ENCODE assay signal across 22 mouse cellular contexts in genomic region chr8:8536626-8537025, GRCm38 (mm10).
DNase-seq lines count a peak whose midpoint lies in the region; ATAC-seq and TF ChIP-seq lines count a peak whose summit lies in the region.
"Had no signal": no experiment of that assay in that cellular context is flagged by ENCODE, and none has a peak within 500 bp of the region (broad histone marks: within the 10 kb centered on the region; RNA-seq: fewer than 3 reads in every experiment).

No protein-coding gene starts in this region.

- TF ChIP-seq POLR2A in kidney, adult 2 months (IDR thresholded peaks at IDR 0.05; ENCODE audit: low read depth, low read length): no peak

- H3K27ac ChIP-seq in kidney, embryonic 14.5 days (ENCODE audit: low read depth, low read length): no peak overlapping the region
- H3K27ac ChIP-seq in kidney, embryonic 15.5 days: no peak overlapping the region
- no peak overlapping the region for H3K27ac ChIP-seq in kidney, embryonic 16.5 days (ENCODE audit: low read length)
- no peak overlapping the region for H3K27ac ChIP-seq in kidney, adult 2 months (ENCODE audit: insufficient read depth, low read depth, low read length)
- no peak overlapping the region for H3K27ac ChIP-seq in kidney, postnatal 0 days

- no peak for DNase-seq in kidney, postnatal 36 days
- no peak for DNase-seq in kidney, postnatal 10 days
- DNase-seq in kidney, adult 2 months: no peak
- peak; percentile 56 for DNase-seq in kidney, postnatal 0 days (ENCODE audit: low spot score)
- DNase-seq in kidney, postnatal 14 days: no peak
- DNase-seq: adrenal gland, adult 2 months; adrenal gland, adult 8-10 months; adrenal gland, postnatal 10 days; adrenal gland, postnatal 14 days; adrenal gland, postnatal 25 days; adrenal gland, postnatal 36 days; B cell, adult 2 months; cerebellum, adult 11 months; cerebellum, adult 11-12 months had no signal

- H3K9ac ChIP-seq in kidney, embryonic 14.5 days (ENCODE audit: low read depth, low read length): no peak overlapping the region
- H3K9ac ChIP-seq in kidney, embryonic 15.5 days: no peak overlapping the region
- H3K9ac ChIP-seq in kidney, embryonic 16.5 days (replicated peaks; ENCODE audit: low read length): no peak overlapping the region
- no peak overlapping the region for H3K9ac ChIP-seq in kidney, postnatal 0 days (ENCODE audit: low read depth, low read length)

- no peaks in the 10 kb centered on the region for H3K36me3 ChIP-seq in kidney, embryonic 14.5 days (ENCODE audit: control insufficient read depth, insufficient read depth, low read length)
- no peaks in the 10 kb centered on the region for H3K36me3 ChIP-seq in kidney, embryonic 15.5 days
- H3K36me3 ChIP-seq in kidney, embryonic 16.5 days (ENCODE audit: insufficient read depth, low read length): no peaks in the 10 kb centered on the region
- no peaks in the 10 kb centered on the region for H3K36me3 ChIP-seq in kidney, adult 2 months (ENCODE audit: control insufficient read depth, insufficient read depth, low read length)
- H3K36me3 ChIP-seq in kidney, postnatal 0 days (ENCODE audit: insufficient read depth, low read length): no peaks in the 10 kb centered on the region
- H3K36me3 ChIP-seq: G1E had no signal

- no peak overlapping the region for H3K4me3 ChIP-seq in kidney, embryonic 14.5 days (ENCODE audit: low read length)
- no peak overlapping the region for H3K4me3 ChIP-seq in kidney, embryonic 15.5 days (replicated peaks)
- no peak overlapping the region for H3K4me3 ChIP-seq in kidney, embryonic 16.5 days (ENCODE audit: low read length)
- H3K4me3 ChIP-seq in kidney, adult 2 months (ENCODE audit: insufficient read depth, low read depth, low read length): no peak overlapping the region
- H3K4me3 ChIP-seq in kidney, postnatal 0 days (replicated peaks; ENCODE audit: low read depth, low read length): no peak overlapping the region

- H3K9me3 ChIP-seq in kidney, embryonic 14.5 days (ENCODE audit: control insufficient read depth, low read length): no peaks in the 10 kb centered on the region
- no peaks in the 10 kb centered on the region for H3K9me3 ChIP-seq in kidney, embryonic 15.5 days (replicated peaks)
- no peaks in the 10 kb centered on the region for H3K9me3 ChIP-seq in kidney, embryonic 16.5 days (ENCODE audit: low read length)
- H3K9me3 ChIP-seq in kidney, postnatal 0 days (replicated peaks; ENCODE audit: low read length): no peaks in the 10 kb centered on the region
- H3K9me3 ChIP-seq: G1E had no signal

- peak; percentile 69; the same call in 1 of the 2 replicates for ATAC-seq in kidney, embryonic 14.5 days (ENCODE audit: low FRiP score, low TSS enrichment)
- peak; percentile 69 for ATAC-seq in kidney, embryonic 15.5 days (replicated peaks; ENCODE audit: low FRiP score)
- ATAC-seq in kidney, embryonic 16.5 days (ENCODE audit: low FRiP score, low TSS enrichment): peak; percentile 49; the same call in 1 of the 2 replicates
- no peak for ATAC-seq in kidney, postnatal 0 days (replicated peaks; ENCODE audit: low FRiP score, low read depth)
- ATAC-seq: activated CD4-positive, CD25-positive, alpha-beta regulatory T cell, adult 4 months; CD4-positive, CD25-positive, alpha-beta regulatory T cell, adult 4 months; Patski had no signal

- H3K4me2 ChIP-seq in kidney, embryonic 14.5 days (replicated peaks; ENCODE audit: low read depth, low read length): no peak overlapping the region
- H3K4me2 ChIP-seq in kidney, embryonic 15.5 days: no peak overlapping the region
- H3K4me2 ChIP-seq in kidney, embryonic 16.5 days (replicated peaks; ENCODE audit: low read depth, low read length): no peak overlapping the region
- H3K4me2 ChIP-seq in kidney, postnatal 0 days (ENCODE audit: low read length): no peak overlapping the region

- no peak for TF ChIP-seq CTCF in kidney, adult 2 months (conservative IDR thresholded peaks at IDR 0.05; ENCODE audit: insufficient read depth, insufficient read length, low read depth, low read length)
- no peak for TF ChIP-seq CTCF in kidney, postnatal 0 days (IDR thresholded peaks at IDR 0.05; ENCODE audit: low read depth)

- no peaks in the 10 kb centered on the region for H3K4me1 ChIP-seq in kidney, embryonic 14.5 days (ENCODE audit: control insufficient read depth, insufficient read depth, low read length)
- H3K4me1 ChIP-seq in kidney, embryonic 15.5 days: 0 out of 2 replicates have a peak, but pooled peaks cover 4% of the 10 kb centered on the region
- H3K4me1 ChIP-seq in kidney, embryonic 16.5 days (ENCODE audit: insufficient read depth, low read length): no peaks in the 10 kb centered on the region
- H3K4me1 ChIP-seq in kidney, adult 2 months (ENCODE audit: control insufficient read depth, insufficient read depth, low read length): no peaks in the 10 kb centered on the region
- H3K4me1 ChIP-seq in kidney, postnatal 0 days (replicated peaks; ENCODE audit: insufficient read depth, low read length): no peaks in the 10 kb centered on the region

- WGBS in kidney, embryonic 14.5 days: 34% methylated on average over 5 of the region's 5 CpGs
- WGBS in kidney, embryonic 15.5 days: 36% methylated on average over 5 of the region's 5 CpGs
- 38% methylated on average over 5 of the region's 5 CpGs for WGBS in kidney, embryonic 16.5 days
- 51% methylated on average over 5 of the region's 5 CpGs for WGBS in kidney, adult 2 months
- 29% methylated on average over 5 of the region's 5 CpGs for WGBS in kidney, postnatal 0 days

- H3K27me3 ChIP-seq in kidney, embryonic 14.5 days (ENCODE audit: control insufficient read depth, insufficient read depth, low read length): no peaks in the 10 kb centered on the region
- H3K27me3 ChIP-seq in kidney, embryonic 15.5 days: peaks cover 7% of the 10 kb centered on the region; the same call in 1 of the 2 replicates
- H3K27me3 ChIP-seq in kidney, embryonic 16.5 days (ENCODE audit: insufficient read depth, low read length): no peaks in the 10 kb centered on the region
- no peaks in the 10 kb centered on the region for H3K27me3 ChIP-seq in kidney, adult 2 months (replicated peaks; ENCODE audit: control insufficient read depth, insufficient read depth, low read length)
- no peaks in the 10 kb centered on the region for H3K27me3 ChIP-seq in kidney, postnatal 0 days (ENCODE audit: insufficient read depth, low read length)
- H3K27me3 ChIP-seq: CH12.LX, Patski had no signal
